Mouse (Mus musculus) kidney, embryonic 14.5 days (tissue): Measurements from ENCODE around the gene Bik. TPM values are rescaled to one million over a fixed set of nuclear protein-coding genes. Genes with fewer than 3 reads are reported as not detected.

ENCODE experiments used
- ATAC-seq: fragments of 200-750 bp; cut with Nextera tagmentation; 2 replicates; pipeline ENCODE4 v1.8.0; 2017; ENCODE audit warnings: moderate number of reproducible peaks, mild to moderate bottlenecking, moderate TSS enrichment, moderate library complexity; ENCODE audit not compliant: low FRiP score, low TSS enrichment
- H3K27ac ChIP-seq: fragments of 300-500 bp; sonication (generic); 2 replicates; pipeline ENCODE4 v1.5.1; 2014; ENCODE audit warnings: low read depth, mild to moderate bottlenecking, low read length, moderate library complexity, mixed read lengths
- H3K27me3 ChIP-seq: fragments of 300-500 bp; sonication (generic); 2 replicates; pipeline ENCODE4 v1.6.1; 2014; ENCODE audit warnings: mild to moderate bottlenecking, low read length; ENCODE audit not compliant: control insufficient read depth, insufficient read depth
- H3K36me3 ChIP-seq: fragments of 300-500 bp; sonication (generic); 2 replicates; pipeline ENCODE4 v1.6.1; 2014; ENCODE audit warnings: low read length, mixed read lengths; ENCODE audit not compliant: control insufficient read depth, insufficient read depth
- H3K4me1 ChIP-seq: fragments of 300-500 bp; sonication (generic); 2 replicates; pipeline ENCODE4 v1.6.1; 2014; ENCODE audit warnings: low read length, mixed read lengths; ENCODE audit not compliant: control insufficient read depth, insufficient read depth
- H3K4me2 ChIP-seq: fragments of 300-500 bp; sonication (generic); replicated peaks from 2 replicates; pipeline ENCODE4 v1.6.1; 2014; ENCODE audit warnings: low read depth, mild to moderate bottlenecking, low read length
- H3K4me3 ChIP-seq: fragments of 300-500 bp; sonication (generic); 2 replicates; pipeline ENCODE4 v1.5.1; 2014; ENCODE audit warnings: mild to moderate bottlenecking, low read length
- H3K9ac ChIP-seq: fragments of 300-500 bp; sonication (generic); 2 replicates; pipeline ENCODE4 v1.6.1; 2014; ENCODE audit warnings: low read depth, mild to moderate bottlenecking, low read length, moderate library complexity
- H3K9me3 ChIP-seq: fragments of 300-500 bp; sonication (generic); 2 replicates; pipeline ENCODE4 v1.6.1; 2016; ENCODE audit warnings: low read length; ENCODE audit not compliant: control insufficient read depth
- WGBS: fragments of 180-500 bp; shearing (Covaris S2); extraction: QIAGEN DNeasy Blood & Tissue Kit; methylation state at CpG from one replicate; pipeline ENCODE4 v1.1.7; 2014; 5-methylcytosine and 5-hydroxymethylcytosine counted together
- polyA plus RNA-seq: library from polyadenylated mRNA; unstranded; fragments of >200 nt; fragmentation: Nextera tagmentation; extraction: Ambion mirVana; gene quantifications from 2 replicates; pipeline ENCODE4 v1.2.1, GENCODE M21; 2014

Gene Bik
- polyA plus RNA-seq, 1 experiment from 2014 or later = 12.6 TPM

- no peak for ATAC-seq
- Histone ChIP-seq H3K4me3 (no peak overlapping the region), H3K27me3 (no peaks in the 10 kb centered on the region), H3K9ac (no peak overlapping the region), H3K4me1 (no peaks in the 10 kb centered on the region), H3K27ac (no peak overlapping the region), H3K36me3 (peaks cover 32% of the 10 kb centered on the region), H3K4me2 (no peak overlapping the region), H3K9me3 (0 out of 2 replicates have a peak, but pooled peaks cover 4% of the 10 kb centered on the region)
Measured at GRCm38 (mm10) chr15:83553831-83554230, 27.2 kb downstream of the Bik start.

DNA sequence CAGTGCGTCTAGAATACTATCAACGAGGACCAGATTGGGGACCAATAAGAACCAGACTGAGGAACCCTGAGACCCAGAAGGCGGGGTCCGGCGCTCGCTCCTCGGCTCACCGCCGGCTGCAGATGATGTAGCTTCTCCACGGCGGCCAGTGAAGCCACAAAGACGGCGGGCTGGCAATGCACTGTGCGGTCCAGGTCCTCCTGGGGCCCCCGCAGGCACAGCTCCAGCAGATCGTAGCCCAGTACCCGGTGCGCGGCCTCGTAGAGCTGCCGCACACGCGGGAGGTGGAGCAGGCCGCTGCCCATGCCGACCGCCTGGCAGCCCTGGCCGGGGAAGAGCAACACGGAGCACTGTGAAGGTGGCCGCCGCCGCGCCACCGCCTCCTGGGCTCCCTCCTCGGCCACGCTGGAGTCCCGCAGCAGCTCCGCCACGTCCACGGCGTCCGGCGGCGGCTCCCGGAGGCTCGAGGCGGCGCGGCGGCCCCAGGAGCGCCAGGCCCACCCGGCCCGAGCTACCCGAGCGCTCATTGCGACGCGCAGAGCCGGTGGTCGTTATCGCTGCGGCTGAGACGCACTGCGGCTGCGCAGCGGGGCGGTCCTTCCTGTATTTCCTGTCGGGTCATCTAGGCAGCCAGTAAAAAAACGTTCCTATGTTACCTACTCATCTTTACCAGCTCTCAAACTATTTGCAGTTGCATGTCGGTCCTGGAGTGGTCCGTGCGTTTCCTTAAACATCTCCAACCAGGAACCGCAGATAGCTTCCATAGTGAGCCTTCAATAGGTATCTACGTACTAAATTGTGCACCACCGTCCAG, 28.7 kb downstream of the Bik start:
- Histone ChIP-seq H3K27me3 (no peaks in the 10 kb centered on the region), H3K4me2 (peak overlapping the region; percentile 87), H3K4me3 (peak overlapping the region; percentile 88), H3K9me3 (0 out of 2 replicates have a peak, but pooled peaks cover 4% of the 10 kb centered on the region), H3K36me3 (peaks cover 17% of the 10 kb centered on the region; the same call in 1 of the 2 replicates), H3K27ac (peak overlapping the region; percentile 84), H3K9ac (peak overlapping the region; percentile 97), H3K4me1 (no peaks in the 10 kb centered on the region)
- under 1% methylated on average over 74 of the region's 74 CpGs for WGBS
- ATAC-seq = peak; percentile 88

DNA sequence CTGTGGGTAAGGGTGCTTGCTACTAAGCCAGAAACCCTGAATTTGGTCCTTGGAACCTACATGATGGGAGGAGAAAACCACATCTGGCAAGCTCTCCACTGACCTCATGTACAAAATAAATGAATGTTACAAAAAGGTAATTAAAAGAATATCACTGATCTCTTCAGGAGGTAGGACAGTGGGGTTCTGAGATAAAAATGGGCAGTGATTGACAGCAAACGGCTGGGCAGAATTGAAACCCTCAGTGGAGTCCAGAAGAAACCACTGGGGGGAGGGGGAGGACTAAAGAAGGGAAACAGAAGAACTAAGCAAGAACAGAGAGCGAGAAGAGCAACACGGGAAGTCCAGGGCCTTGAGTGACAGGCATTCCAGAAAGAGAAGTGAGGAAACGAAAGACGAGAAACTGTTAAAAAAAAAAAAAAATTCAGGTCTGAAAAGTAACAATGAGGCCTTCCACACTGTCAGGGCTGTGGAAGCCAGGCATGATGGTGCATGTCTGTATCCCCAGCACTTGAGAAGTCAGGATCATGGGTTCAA, 34.3 kb downstream of the Bik start:
- Histone ChIP-seq H3K4me3 (no peak overlapping the region), H3K9ac (no peak overlapping the region), H3K9me3 (no peaks in the 10 kb centered on the region), H3K36me3 (no peaks in the 10 kb centered on the region), H3K4me2 (no peak overlapping the region), H3K27ac (no peak overlapping the region), H3K27me3 (no peaks in the 10 kb centered on the region), H3K4me1 (no peaks in the 10 kb centered on the region)
- WGBS = 62% methylated on average over 5 of the region's 5 CpGs
- ATAC-seq = no peak

DNA sequence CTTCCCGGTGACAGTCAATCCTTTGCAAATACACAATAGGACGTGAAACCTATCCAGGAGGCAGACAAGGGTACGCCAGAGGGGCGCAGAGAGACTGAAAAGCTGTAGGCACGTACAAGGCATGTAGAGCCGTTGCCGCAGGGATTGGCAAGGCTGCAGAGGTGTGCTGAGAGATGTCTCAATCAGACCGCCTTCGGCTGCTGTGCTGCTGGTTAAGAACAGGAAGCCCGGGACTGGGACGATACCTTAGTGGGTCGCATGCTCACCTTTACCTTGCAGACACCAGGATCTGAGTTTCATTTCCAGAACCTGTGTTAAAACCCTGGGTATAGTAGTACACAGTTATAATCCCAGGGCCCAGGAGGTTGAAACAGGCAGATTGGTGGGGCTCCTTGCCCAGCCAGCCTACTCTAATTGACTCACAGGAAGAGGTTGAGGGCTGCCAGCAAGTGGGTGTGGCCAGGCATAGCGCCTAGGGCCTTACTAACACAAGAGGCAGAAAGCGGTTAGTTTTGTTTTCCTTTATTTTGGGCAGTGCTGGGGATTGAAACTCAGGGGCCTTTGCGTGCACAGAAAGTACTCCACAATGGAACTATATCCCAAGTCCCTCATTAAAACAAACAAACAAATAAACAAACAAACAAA, 36.1 kb downstream of the Bik start:
- H3K27ac ChIP-seq = no peak overlapping the region; the same call in 1 of the 2 replicates
- no peaks in the 10 kb centered on the region for H3K27me3 ChIP-seq
- H3K9ac ChIP-seq = peak overlapping the region; percentile 53; the same call in 1 of the 2 replicates
- no peaks in the 10 kb centered on the region for H3K9me3 ChIP-seq
- no peaks in the 10 kb centered on the region for H3K36me3 ChIP-seq
- 0 out of 2 replicates have a peak, but pooled peaks have one; percentile 48 for ATAC-seq
- peak overlapping the region; percentile 70 for H3K4me2 ChIP-seq
- H3K4me1 ChIP-seq = no peaks in the 10 kb centered on the region
- peak overlapping the region; percentile 49; the same call in 1 of the 2 replicates for H3K4me3 ChIP-seq
- WGBS = 35% methylated on average over 15 of the region's 15 CpGs

DNA sequence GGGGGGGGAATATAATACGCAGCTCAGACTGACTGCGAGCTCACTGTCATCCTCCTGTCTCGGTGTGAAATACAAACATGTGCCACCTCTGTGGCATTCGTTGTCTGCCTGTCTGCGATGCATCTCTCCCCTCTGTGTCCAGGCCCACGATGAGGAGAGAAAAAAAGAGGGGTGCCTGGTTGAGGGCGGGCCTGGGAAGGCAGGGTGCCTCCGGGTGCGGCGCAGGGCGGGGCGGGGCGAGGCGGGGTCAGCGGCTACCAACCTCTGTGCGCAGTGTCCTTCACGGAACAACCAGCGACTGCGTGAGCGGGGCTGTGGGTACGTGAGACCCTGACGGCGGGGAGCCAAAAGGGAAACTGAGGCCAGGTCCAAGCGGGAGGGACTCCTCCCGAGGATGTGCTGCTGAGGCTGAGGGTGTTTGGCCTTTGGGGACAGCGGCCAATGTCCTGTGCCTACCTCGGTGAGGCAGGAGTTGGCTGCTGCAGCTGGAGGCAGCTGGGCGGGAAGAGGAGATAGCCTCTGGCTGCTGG, 36.7 kb downstream of the Bik start, which contains the start of the genes Tspo and Mcat:
Gene Tspo, plus strand, starts transcription at position 266 of the 530 bp plus-strand sequence.
Gene Mcat, minus strand, starts transcription at position 461 of the 530 bp plus-strand sequence.
- H3K4me1 ChIP-seq = no peaks in the 10 kb centered on the region
- peak within 1 kb of the TSS; percentile 49 for H3K4me3 ChIP-seq
- peak within 1 kb of the TSS; percentile 7; the same call in 1 of the 2 replicates for H3K27ac ChIP-seq
- H3K36me3 ChIP-seq = no peaks in the 10 kb centered on the region
- H3K9ac ChIP-seq = peak within 1 kb of the TSS; percentile 53
- 1% methylated on average over 26 of the region's 28 CpGs for WGBS
- ATAC-seq = peak; percentile 54
- no peaks in the 10 kb centered on the region for H3K27me3 ChIP-seq
- H3K4me2 ChIP-seq = peak within 1 kb of the TSS; percentile 70
- H3K9me3 ChIP-seq = no peaks in the 10 kb centered on the region

DNA sequence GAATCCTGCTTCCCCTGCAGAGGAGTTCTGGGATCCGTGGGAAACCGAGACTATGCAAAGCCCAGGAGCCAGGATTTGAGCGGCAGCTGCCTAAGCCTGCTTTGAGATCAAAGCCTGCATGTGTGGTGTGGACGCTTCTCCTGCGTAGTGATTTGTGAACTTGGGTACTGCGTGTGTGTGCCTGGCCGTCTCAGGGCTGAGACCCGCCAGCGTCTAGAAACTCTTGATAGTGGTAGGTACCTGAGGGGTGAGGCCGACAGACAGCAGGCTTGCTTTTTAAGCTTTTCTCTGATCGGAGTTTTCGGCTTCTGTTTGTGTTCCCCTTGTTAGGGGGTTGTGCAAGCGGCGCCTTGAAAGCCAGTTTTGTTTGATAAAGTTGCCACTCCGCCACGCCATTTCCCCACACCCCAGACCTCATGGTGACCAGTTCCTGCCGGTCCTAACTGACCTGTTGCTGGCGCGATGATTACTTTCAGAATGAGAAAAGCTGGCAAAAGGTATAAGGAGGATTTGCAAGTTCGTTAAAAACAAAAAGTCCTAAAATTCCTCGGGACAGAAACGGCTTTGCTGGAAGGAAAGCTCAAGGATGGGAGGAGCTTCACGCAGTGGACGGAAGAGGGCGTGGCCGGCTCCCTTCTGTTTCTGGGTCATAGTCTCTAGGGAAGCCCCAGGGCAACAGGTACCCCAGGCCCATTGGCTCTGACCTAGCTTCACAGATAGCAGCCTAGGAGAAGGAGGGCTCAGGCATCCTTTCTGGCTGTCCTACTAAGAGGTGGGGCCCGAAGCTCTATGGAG, 37.4 kb downstream of the Bik start:
- no peaks in the 10 kb centered on the region for H3K9me3 ChIP-seq
- H3K9ac ChIP-seq = peak overlapping the region; percentile 53
- H3K4me3 ChIP-seq = peak overlapping the region; percentile 49
- H3K4me1 ChIP-seq = no peaks in the 10 kb centered on the region
- H3K36me3 ChIP-seq = no peaks in the 10 kb centered on the region
- H3K27ac ChIP-seq = peak overlapping the region; percentile 7; the same call in 1 of the 2 replicates
- peak overlapping the region; percentile 70 for H3K4me2 ChIP-seq
- ATAC-seq = peak; percentile 40
- 3% methylated on average over 27 of the region's 27 CpGs for WGBS
- no peaks in the 10 kb centered on the region for H3K27me3 ChIP-seq

GRCm38 (mm10) chr15:83565434-83565833, 38.8 kb downstream of the Bik start:
- 82% methylated on average over 3 of the region's 3 CpGs for WGBS
- Histone ChIP-seq H3K36me3 (no peaks in the 10 kb centered on the region), H3K4me2 (no peak overlapping the region), H3K9me3 (no peaks in the 10 kb centered on the region), H3K4me1 (no peaks in the 10 kb centered on the region), H3K9ac (no peak overlapping the region), H3K27me3 (no peaks in the 10 kb centered on the region), H3K4me3 (no peak overlapping the region), H3K27ac (no peak overlapping the region)
- no peak for ATAC-seq

DNA sequence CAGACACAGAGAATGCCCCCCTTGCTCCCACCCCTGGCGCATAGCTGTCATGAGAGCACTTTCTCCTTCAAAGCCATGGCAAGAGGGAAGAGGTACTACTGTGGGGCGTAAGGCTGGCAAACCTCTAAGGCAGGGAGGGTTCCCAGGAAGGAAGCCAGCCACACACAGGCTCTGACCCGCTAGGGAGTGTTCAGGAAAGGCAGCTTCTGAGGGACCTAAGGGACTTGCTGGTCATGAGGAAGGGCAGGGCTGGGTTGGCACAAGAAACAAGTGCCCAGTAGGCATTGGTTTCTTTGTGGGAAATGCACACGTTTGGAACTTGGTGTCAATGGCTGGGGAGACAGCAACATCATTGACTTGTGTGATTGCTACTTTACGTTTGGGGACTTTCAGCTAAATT, 39.3 kb downstream of the Bik start:
- Histone ChIP-seq H3K36me3 (no peaks in the 10 kb centered on the region), H3K27me3 (no peaks in the 10 kb centered on the region), H3K4me1 (no peaks in the 10 kb centered on the region), H3K4me2 (no peak overlapping the region), H3K9me3 (no peaks in the 10 kb centered on the region), H3K9ac (no peak overlapping the region), H3K27ac (no peak overlapping the region), H3K4me3 (no peak overlapping the region)
- 74% methylated on average over 5 of the region's 5 CpGs for WGBS
- ATAC-seq = no peak
